Mouse (Mus musculus) central nervous system, embryonic 14 days (tissue): ENCODE results near the gene Olfr139. TPM values are rescaled to one million over a fixed set of nuclear protein-coding genes. Genes with fewer than 3 reads are reported as not detected.

Experiments used
- polyA plus RNA-seq: library from polyadenylated mRNA; depleted of rRNA; stranded (reverse); fragments of >200 nt; gene quantifications from 2 replicates; pipeline ENCODE4 v1.2.3, GENCODE M21; 2012; rRNA removed

The Olfr139 gene
- polyA plus RNA-seq, result not detected in 2 replicates

DNA sequence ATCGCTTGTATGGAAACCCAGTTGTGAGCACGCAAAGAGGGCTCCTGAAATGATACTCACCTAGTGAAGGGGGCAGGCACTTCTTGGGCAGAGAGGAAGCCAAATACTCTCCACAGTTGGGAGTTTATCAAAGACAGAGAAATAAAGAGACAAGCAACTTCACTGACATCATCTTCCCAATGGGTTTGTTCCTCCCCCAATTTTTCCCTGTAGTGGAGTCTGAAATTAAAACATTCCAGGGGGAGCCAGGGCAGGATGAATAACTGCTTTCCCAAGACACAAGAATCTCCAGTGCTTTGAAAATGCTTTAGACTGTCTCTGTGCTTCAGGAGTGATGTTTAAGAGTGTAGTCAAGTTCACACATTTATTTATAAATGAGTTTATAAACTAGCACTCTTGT is at the start of gene Olfr139, which contains the start of gene Olfr399:
Gene Olfr139, minus strand, starts transcription at position 101 of the 400 bp plus-strand sequence.
Gene Olfr399, minus strand, starts transcription at position 165 of the 400 bp plus-strand sequence.

DNA sequence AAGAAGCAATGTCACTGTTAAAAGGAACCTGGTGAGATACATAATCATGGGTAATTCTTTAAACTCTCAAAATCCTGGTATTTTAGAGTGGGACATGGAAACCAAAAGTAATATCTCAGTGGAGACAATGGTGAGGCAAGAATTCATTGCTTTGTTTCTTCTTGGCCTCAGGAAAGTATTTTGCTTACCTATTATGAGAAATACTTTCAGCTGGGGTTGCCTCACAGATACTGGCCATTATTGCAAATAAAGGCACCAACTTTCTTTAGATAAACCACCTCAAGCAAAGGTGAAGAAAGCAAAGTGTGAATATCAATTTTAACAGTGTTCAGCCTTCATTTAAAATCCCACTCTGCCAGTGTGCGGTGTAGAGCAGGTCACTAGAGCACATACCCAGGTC is 13.3 kb upstream of the Olfr139 start, which contains the start of gene Zfp616:
Gene Zfp616, plus strand, starts transcription at position 301 of the 400 bp plus-strand sequence.

Other genes with a start within 250 kb of the Olfr139 start
- gene Olfr392, start 239.5 kb downstream of the Olfr139 start, polyA plus RNA-seq, result not detected in 2 replicates
- gene Olfr393, start 205.1 kb downstream of the Olfr139 start, polyA plus RNA-seq, result not detected in 2 replicates
- gene Olfr394, start 165.8 kb downstream of the Olfr139 start, polyA plus RNA-seq, result not detected in 2 replicates
- gene Olfr395, start 147.3 kb downstream of the Olfr139 start, polyA plus RNA-seq, result not detected in 2 replicates
- not detected in 2 replicates for gene Olfr23, start 119.9 kb downstream of the Olfr139 start, polyA plus RNA-seq
- not detected in 2 replicates for gene Olfr397, start 95.7 kb downstream of the Olfr139 start, polyA plus RNA-seq
- not detected in 2 replicates for gene Olfr398, start 66.1 kb downstream of the Olfr139 start, polyA plus RNA-seq
- not detected in 2 replicates for gene Olfr399, start 64 bp upstream of the Olfr139 start, polyA plus RNA-seq
- not detected in 2 replicates for gene Zfp616, start 13.4 kb upstream of the Olfr139 start, polyA plus RNA-seq
- gene Olfr401, start 57.2 kb upstream of the Olfr139 start, polyA plus RNA-seq, result not detected in 2 replicates
- gene Olfr402, start 97.0 kb upstream of the Olfr139 start, polyA plus RNA-seq, result not detected in 2 replicates
- not detected in 2 replicates for gene Olfr403, start 129.7 kb upstream of the Olfr139 start, polyA plus RNA-seq
- not detected in 2 replicates for gene Olfr43, start 154.8 kb upstream of the Olfr139 start, polyA plus RNA-seq
- gene Olfr406, start 203.3 kb upstream of the Olfr139 start, polyA plus RNA-seq, result not detected in 2 replicates
- not detected in 2 replicates for gene Olfr59, start 227.2 kb upstream of the Olfr139 start, polyA plus RNA-seq